24 mouse cellular contexts compared by ENCODE assay signal in the genomic region with DNA sequence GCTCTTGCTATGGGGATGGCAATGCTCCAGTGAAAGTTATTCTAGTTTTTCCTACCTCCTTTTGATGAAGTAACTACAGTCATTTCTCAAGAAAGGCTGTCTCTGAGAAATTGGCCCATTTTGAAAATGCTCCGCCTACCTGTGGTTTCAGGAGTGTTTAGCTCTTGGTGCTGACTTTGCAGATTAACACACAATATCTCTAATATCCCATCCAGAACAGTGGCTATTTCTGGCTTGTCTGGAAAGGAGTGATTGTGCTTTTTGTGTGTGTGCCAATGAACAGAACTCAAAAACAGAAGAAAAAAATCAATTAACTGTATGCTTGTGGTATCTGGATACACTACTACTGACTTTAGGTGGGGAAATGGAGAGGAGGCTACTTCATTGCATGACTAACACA. TPM values are rescaled to one million over a fixed set of nuclear protein-coding genes. Genes with fewer than 3 reads are reported as not detected.
DNase-seq lines count a peak whose midpoint lies in the region; ATAC-seq and TF ChIP-seq lines count a peak whose summit lies in the region.
"Had no signal": no experiment of that assay in that cellular context is flagged by ENCODE, and none has a peak within 500 bp of the region (broad histone marks: within the 10 kb centered on the region; RNA-seq: fewer than 3 reads in every experiment).

No protein-coding gene starts in this region.

- no peak overlapping the region for H3K4me2 ChIP-seq in CH12.LX (ENCODE audit: insufficient read depth, low read depth, poor library complexity, severe bottlenecking)
- H3K4me2 ChIP-seq: embryonic facial prominence, embryonic 13.5 days; embryonic facial prominence, embryonic 15.5 days; forebrain, embryonic 13.5 days; forebrain, embryonic 15.5 days had no signal

- peak; percentile 44; the same call in 1 of the 2 replicates for ATAC-seq in megakaryocyte progenitor cell, adult 5-6 weeks (replicated peaks; ENCODE audit: poor library complexity)
- ATAC-seq in monocyte, adult 5-6 weeks (replicated peaks; ENCODE audit: insufficient number of reproducible peaks, low FRiP score, low TSS enrichment, poor library complexity, severe bottlenecking), result no peak
- ATAC-seq: forebrain, embryonic 13.5 days; forebrain, embryonic 15.5 days; forebrain, postnatal 0 days had no signal

- H3K9ac ChIP-seq in CH12.LX (ENCODE audit: insufficient read depth, low read depth), result no peak overlapping the region
- H3K9ac ChIP-seq in MEL (ENCODE audit: control insufficient read depth, low read depth, low read length, poor library complexity, severe bottlenecking), result no peak overlapping the region
- H3K9ac ChIP-seq: embryonic facial prominence, embryonic 13.5 days; embryonic facial prominence, embryonic 15.5 days; forebrain, embryonic 13.5 days; forebrain, embryonic 15.5 days; forebrain, postnatal 0 days had no signal

- in situ Hi-C loops in CH12.LX (cut with MboI; ENCODE audit: low pct_ligation_motif_present, low pct_unique_long_range_greater_than_20kb, low sequenced_read_pairs), result no loop called here

- H3K9me3 ChIP-seq in CH12.LX (replicated peaks; ENCODE audit: low read length) (peaks cover 5% of the 10 kb centered on the region), MEL (replicated peaks; ENCODE audit: insufficient read depth, low read length) (no peaks in the 10 kb centered on the region)
- H3K9me3 ChIP-seq: embryonic facial prominence, embryonic 13.5 days; embryonic facial prominence, embryonic 15.5 days; forebrain, embryonic 13.5 days; forebrain, embryonic 15.5 days had no signal

- H3K27me3 ChIP-seq in CH12.LX (replicated peaks) (no peaks in the 10 kb centered on the region), MEL (ENCODE audit: control insufficient read depth in 1 of 2, insufficient read depth in 2 of 2, low read length in 2 of 2) (no peaks in the 10 kb centered on the region)
- H3K27me3 ChIP-seq: embryonic facial prominence, embryonic 13.5 days; embryonic facial prominence, embryonic 15.5 days; forebrain, embryonic 13.5 days; forebrain, embryonic 15.5 days had no signal

- no peak for TF ChIP-seq RAD21 in CH12.LX (IDR thresholded peaks at IDR 0.05; ENCODE audit: low read depth, low read length)
- no peak for TF ChIP-seq RAD21 in MEL (IDR thresholded peaks at IDR 0.05; ENCODE audit: low read depth, low read length)

- DNase-seq in CH12.LX (ENCODE audit: extremely low read depth) (no peak), MEL (ENCODE audit: low read depth, low spot score) (peak; percentile 31)
- no peak for DNase-seq in kidney, postnatal 4 days
- no peak for DNase-seq in natural killer cell, adult 2 months (ENCODE audit: low spot score in 2 of 2)
- DNase-seq: adrenal gland, adult 2 months; adrenal gland, postnatal 14 days; cerebellum, adult 11 months; cerebellum, adult 18-20 months; cerebellum, adult 8-10 months; cerebellum, adult 9-11 months; cerebellum, postnatal 14 days; cerebellum, postnatal 36 days; embryo, embryonic 11 days; forebrain, postnatal 0 days had no signal

- no peaks in the 10 kb centered on the region for H3K79me2 ChIP-seq in CH12.LX (replicated peaks; ENCODE audit: control insufficient read depth, extremely low read depth, insufficient read depth, poor library complexity, severe bottlenecking)
- no peaks in the 10 kb centered on the region for H3K79me2 ChIP-seq in MEL (ENCODE audit: control insufficient read depth, insufficient read depth, low read length, poor library complexity)

- H3K36me3 ChIP-seq in CH12.LX (replicated peaks in 1 of 2; ENCODE audit: control insufficient read depth in 1 of 2, insufficient read depth in 1 of 2, low read length in 1 of 2) (peaks cover 58 to 94% of the 10 kb centered on the region in 2 experiments), MEL (ENCODE audit: control insufficient read depth in 1 of 2, insufficient read depth in 2 of 2, low read length in 2 of 2) (no peaks in the 10 kb centered on the region; a peak in 1 of 4 replicates)
- H3K36me3 ChIP-seq: embryonic facial prominence, embryonic 15.5 days; G1E had no signal

- dilution Hi-C loops in CH12.LX (cut with MboI; ENCODE audit: extremely low pct_ligation_motif_present, extremely low pct_unique_long_range_greater_than_20kb, low sequenced_read_pairs), result no loop called here

- H3K4me1 ChIP-seq in CH12.LX (ENCODE audit: control insufficient read depth in 1 of 2, insufficient read depth in 2 of 2) (no peaks in the 10 kb centered on the region), MEL (ENCODE audit: control insufficient read depth in 1 of 2, insufficient read depth in 2 of 2, low read length in 2 of 2) (no peaks in the 10 kb centered on the region)
- H3K4me1 ChIP-seq: embryonic facial prominence, embryonic 13.5 days; embryonic facial prominence, embryonic 15.5 days had no signal

- TF ChIP-seq CTCF in CH12.LX (conservative IDR thresholded peaks at IDR 0.05 in 1 of 2, IDR thresholded peaks at IDR 0.05 in 1 of 2; ENCODE audit: low read depth in 2 of 2, low read length in 2 of 2) (no peak), MEL (IDR thresholded peaks at IDR 0.05 in 2 of 3, conservative IDR thresholded peaks at IDR 0.05 in 1 of 3; ENCODE audit: control insufficient read depth in 1 of 3, insufficient read depth in 1 of 3, low read depth in 2 of 3, low read length in 3 of 3, poor library complexity in 1 of 3, severe bottlenecking in 1 of 3) (no peak)

- H3K27ac ChIP-seq in CH12.LX (ENCODE audit: insufficient read depth, low read depth) (no peak overlapping the region), MEL (ENCODE audit: control insufficient read depth, low read depth, low read length) (no peak overlapping the region)
- H3K27ac ChIP-seq: embryonic facial prominence, embryonic 13.5 days; embryonic facial prominence, embryonic 15.5 days; forebrain, embryonic 13.5 days had no signal

- H3K4me3 ChIP-seq in CH12.LX (replicated peaks in 1 of 3; ENCODE audit: low read depth in 2 of 3, low read length in 2 of 3, poor library complexity in 1 of 3) (no peak overlapping the region), MEL (ENCODE audit: control insufficient read depth in 1 of 2, insufficient read depth in 1 of 2, low read depth in 2 of 2, low read length in 2 of 2) (no peak overlapping the region)
- H3K4me3 ChIP-seq: embryonic facial prominence, embryonic 13.5 days; embryonic facial prominence, embryonic 15.5 days; erythroblast, embryonic 14.5 days; forebrain, embryonic 13.5 days; forebrain, embryonic 15.5 days had no signal

- TF ChIP-seq POLR2A in CH12.LX (IDR thresholded peaks at IDR 0.05; ENCODE audit: low read depth, low read length) (no peak), MEL (IDR thresholded peaks at IDR 0.05; ENCODE audit: control insufficient read depth in 1 of 2, insufficient read depth in 1 of 2, low read depth in 1 of 2, low read length in 2 of 2, poor library complexity in 1 of 2) (no peak)

- TF ChIP-seq EP300 in CH12.LX (IDR thresholded peaks at IDR 0.05; ENCODE audit: low read length) (no peak), MEL (IDR thresholded peaks at IDR 0.05; ENCODE audit: low read depth in 1 of 2, low read length in 2 of 2) (peak in 1 of 2 experiments; percentile 60; a peak in 2 of 4 replicates)

TF ChIP-seq in CH12.LX, 34 proteins besides CTCF, POLR2A, EP300 and RAD21:
- TF ChIP-seq MAZ (IDR thresholded peaks at IDR 0.05; ENCODE audit: low read depth, low read length), result no peak
- TF ChIP-seq MAFK (IDR thresholded peaks at IDR 0.05; ENCODE audit: insufficient replicate concordance, low read length), result 0 out of 2 replicates have a peak, but pooled peaks have one; percentile 46
TF ChIP-seq in CH12.LX: peak in this region for 1.

TF ChIP-seq in MEL, 35 proteins besides CTCF, POLR2A, EP300 and RAD21:
- TF ChIP-seq BHLHE40 (IDR thresholded peaks at IDR 0.05; ENCODE audit: borderline replicate concordance, low read depth, low read length) (no peak), TAL1 (IDR thresholded peaks at IDR 0.05; ENCODE audit: low read length) (no peak), ZC3H11A (IDR thresholded peaks at IDR 0.05; ENCODE audit: low read depth, low read length) (no peak), SIN3A (IDR thresholded peaks at IDR 0.05; ENCODE audit: low read length) (no peak), MYB (IDR thresholded peaks at IDR 0.05; ENCODE audit: low read depth, low read length) (no peak), MAX (IDR thresholded peaks at IDR 0.05; ENCODE audit: low read length) (no peak), MEF2A (IDR thresholded peaks at IDR 0.05; ENCODE audit: extremely low read depth, insufficient replicate concordance, low read depth, low read length, poor library complexity, severe bottlenecking) (peak; percentile 72; the same call in 1 of the 2 replicates), ETS1 (IDR thresholded peaks at IDR 0.05; ENCODE audit: low read depth, low read length) (no peak), TBP (IDR thresholded peaks at IDR 0.05; ENCODE audit: low read depth, low read length) (no peak), JUND (IDR thresholded peaks at IDR 0.05; ENCODE audit: low read depth, low read length) (no peak), CHD1 (IDR thresholded peaks at IDR 0.05; ENCODE audit: low read depth, low read length) (no peak), GATA1 (IDR thresholded peaks at IDR 0.05; ENCODE audit: low read depth, low read length) (no peak), CHD2 (IDR thresholded peaks at IDR 0.05; ENCODE audit: low read length) (no peak), TCF12 (IDR thresholded peaks at IDR 0.05; ENCODE audit: low read depth, low read length) (peak; percentile 39; the same call in 1 of the 2 replicates)
TF ChIP-seq in MEL: peak in this region for 2.

RNA-seq across cellular contexts. Expression of a gene that starts 33.1 kb away (rescaled TPM):
- total RNA-seq in CH12.LX (2012; rRNA removed), result not detected in 2 replicates
- not detected in 2 replicates for total RNA-seq in CH12.LX (2014; rRNA removed)
- not detected in 2 replicates for polyA plus RNA-seq in CH12.LX (2012; ENCODE audit: insufficient read length, low read depth)
- not detected in 2 replicates for total RNA-seq in MEL (2012; rRNA removed)
- not detected for polyA plus RNA-seq in MEL (2012; ENCODE audit: insufficient read depth in 1 of 2, insufficient read length in 2 of 2, low read depth in 1 of 2, low replicate concordance in 2 of 2, missing spikeins in 1 of 2)
- total RNA-seq in megakaryocyte progenitor cell, adult 5-6 weeks (2015), result not detected in 2 replicates
- total RNA-seq in megakaryocyte progenitor cell, adult 5-6 weeks (2017), result not detected in 2 replicates
- total RNA-seq in monocyte, adult 5-6 weeks (2017), result not detected in 3 replicates
- total RNA-seq: common myeloid progenitor, adult 5-6 weeks; G1E had no signal
- polyA plus RNA-seq: C2C12; erythroblast, embryonic 14.5 days; G1E had no signal
